Mouse (Mus musculus) midbrain, embryonic 12.5 days (tissue): ENCODE data around the gene Gm42688. TPM values are rescaled to one million over a fixed set of nuclear protein-coding genes. Genes with fewer than 3 reads are reported as not detected.
A peak's percentile ranks its signal among the peaks of the same experiment; 100 is the strongest.

Source experiments
- ATAC-seq: fragments of 200-750 bp; cut with Nextera tagmentation; 2 replicates; pipeline ENCODE4 v1.8.0; 2017; ENCODE audit warnings: low read depth, moderate TSS enrichment, moderate library complexity; ENCODE audit not compliant: low FRiP score
- H3K27ac ChIP-seq: fragments of 300-500 bp; sonication (generic); replicated peaks from 2 replicates; pipeline ENCODE4 v1.5.1; 2016; ENCODE audit warnings: mild to moderate bottlenecking
- H3K27me3 ChIP-seq: fragments of 300-500 bp; sonication (generic); 2 replicates; pipeline ENCODE4 v1.6.1; 2016; ENCODE audit warnings: mild to moderate bottlenecking
- H3K36me3 ChIP-seq: fragments of 300-500 bp; sonication (generic); 2 replicates; pipeline ENCODE4 v1.6.1; 2016
- H3K4me1 ChIP-seq: fragments of 300-500 bp; sonication (generic); 2 replicates; pipeline ENCODE4 v1.6.1; 2016
- H3K4me2 ChIP-seq: fragments of 300-500 bp; sonication (generic); replicated peaks from 2 replicates; pipeline ENCODE4 v1.6.1; 2016; ENCODE audit warnings: mild to moderate bottlenecking, moderate library complexity
- H3K4me3 ChIP-seq: fragments of 300-500 bp; sonication (generic); 2 replicates; pipeline ENCODE4 v1.5.1; 2016; ENCODE audit warnings: mild to moderate bottlenecking
- H3K9ac ChIP-seq: fragments of 300-500 bp; sonication (generic); replicated peaks from 2 replicates; pipeline ENCODE4 v1.6.1; 2016; ENCODE audit warnings: mild to moderate bottlenecking, moderate library complexity
- H3K9me3 ChIP-seq: fragments of 300-500 bp; sonication (generic); 2 replicates; pipeline ENCODE4 v1.6.1; 2016; ENCODE audit warnings: mild to moderate bottlenecking
- WGBS: fragments of 180-500 bp; shearing (Covaris S2); methylation state at CpG from one replicate; pipeline ENCODE4 v1.1.7; 2016; 5-methylcytosine and 5-hydroxymethylcytosine counted together
- polyA plus RNA-seq: library from polyadenylated mRNA; unstranded; fragments of >200 nt; fragmentation: Nextera tagmentation; extraction: Ambion mirVana; gene quantifications from 2 replicates; pipeline ENCODE4 v1.2.1, GENCODE M21; 2016

The Gm42688 gene
- polyA plus RNA-seq, 1 experiment from 2014 or later, result 4.3 TPM

DNA sequence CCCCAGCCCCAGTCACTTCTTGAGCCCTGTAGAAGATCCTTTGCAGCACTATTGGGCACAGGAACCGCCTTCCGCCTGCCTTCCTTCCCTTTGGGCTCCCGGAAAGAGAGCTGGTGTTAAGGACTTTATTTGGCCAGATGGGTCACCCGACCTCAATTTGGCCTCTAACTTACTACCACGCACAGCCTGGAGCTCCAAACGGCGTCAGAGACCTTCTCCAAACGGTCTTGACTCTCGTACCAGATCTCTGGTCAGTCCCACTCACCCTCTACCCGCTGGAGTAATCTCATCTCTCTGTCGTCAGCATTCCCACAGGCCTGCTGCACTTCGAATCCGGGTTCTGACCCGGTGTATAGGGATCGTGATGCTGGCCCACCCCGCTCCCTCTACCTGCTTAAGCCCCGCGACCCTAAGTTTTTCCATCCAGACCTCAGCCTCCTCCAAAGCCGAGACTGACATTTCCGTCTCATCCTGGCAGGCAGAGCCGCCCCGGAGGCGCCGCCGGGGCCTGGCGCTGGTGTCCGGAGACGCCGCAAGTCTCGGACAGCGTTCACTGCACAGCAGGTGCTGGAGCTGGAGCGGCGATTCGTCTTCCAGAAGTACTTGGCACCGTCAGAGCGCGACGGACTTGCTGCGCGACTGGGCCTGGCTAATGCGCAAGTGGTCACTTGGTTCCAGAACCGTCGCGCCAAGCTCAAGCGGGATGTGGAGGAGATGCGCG, 14.1 kb upstream of the Gm42688 start:
- Histone ChIP-seq H3K4me3 (peak overlapping the region; percentile 17; the same call in 1 of the 2 replicates), H3K27me3 (peaks cover 88% of the 10 kb centered on the region), H3K36me3 (no peaks in the 10 kb centered on the region), H3K9me3 (no peaks in the 10 kb centered on the region), H3K4me2 (peak overlapping the region; percentile 18; the same call in 1 of the 2 replicates), H3K27ac (no peak overlapping the region), H3K4me1 (0 out of 2 replicates have a peak, but pooled peaks cover 9% of the 10 kb centered on the region), H3K9ac (no peak overlapping the region)
- WGBS, result under 1% methylated on average over 47 of the region's 47 CpGs
- no peak for ATAC-seq

GRCm38 (mm10) chr6:83087926-83088260, 13.5 kb upstream of the Gm42688 start:
- Histone ChIP-seq H3K27ac (no peak overlapping the region), H3K9me3 (no peaks in the 10 kb centered on the region), H3K36me3 (no peaks in the 10 kb centered on the region), H3K4me2 (0 out of 2 replicates have a peak overlapping the region, but pooled peaks have one; percentile 18), H3K4me3 (peak overlapping the region; percentile 17; the same call in 1 of the 2 replicates), H3K27me3 (peaks cover 88% of the 10 kb centered on the region), H3K4me1 (0 out of 2 replicates have a peak, but pooled peaks cover 9% of the 10 kb centered on the region), H3K9ac (no peak overlapping the region)
- no peak for ATAC-seq
- 5% methylated on average over 9 of the region's 9 CpGs for WGBS

DNA sequence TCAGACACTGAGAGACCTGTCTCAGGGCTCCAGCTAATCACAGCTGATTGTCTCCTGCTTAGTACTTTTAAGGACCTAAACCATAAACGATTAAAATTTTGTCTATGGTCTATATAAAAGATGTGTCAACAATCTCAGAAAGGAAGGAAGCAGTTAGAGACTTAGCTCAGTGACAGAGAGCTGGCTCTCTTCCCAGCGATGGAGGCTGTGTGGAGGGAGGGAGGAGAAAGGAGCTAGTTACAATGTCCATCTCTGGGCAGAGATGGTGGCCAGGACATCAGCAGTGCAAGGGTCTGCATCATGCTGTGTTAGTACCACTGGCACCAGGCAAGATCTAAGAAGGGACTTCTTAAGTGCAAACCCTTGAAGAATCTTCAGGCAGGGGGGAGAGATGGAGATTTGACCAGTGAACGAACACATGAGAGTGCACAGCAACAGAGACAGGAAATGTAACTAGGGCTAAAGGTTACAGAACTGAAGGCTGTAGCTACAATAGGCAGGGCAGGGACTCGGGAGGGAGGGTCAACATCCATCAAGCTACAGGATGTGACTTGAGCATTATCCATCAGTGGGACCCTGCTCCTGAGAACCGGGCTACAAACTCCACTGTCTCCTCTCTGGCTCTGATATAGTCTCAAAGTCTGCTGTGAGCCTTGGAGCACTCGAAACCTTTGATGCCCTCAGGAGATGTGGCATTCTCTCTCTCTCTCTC, 8.8 kb upstream of the Gm42688 start:
- Histone ChIP-seq H3K4me3 (no peak overlapping the region), H3K27ac (no peak overlapping the region), H3K4me1 (no peaks in the 10 kb centered on the region), H3K27me3 (peaks cover 62% of the 10 kb centered on the region), H3K36me3 (no peaks in the 10 kb centered on the region), H3K4me2 (no peak overlapping the region), H3K9ac (no peak overlapping the region), H3K9me3 (no peaks in the 10 kb centered on the region)
- ATAC-seq, result no peak
- WGBS, result 49% methylated on average over 6 of the region's 6 CpGs

GRCm38 (mm10) chr6:83095968-83096367, 5.4 kb upstream of the Gm42688 start:
- no peak overlapping the region for H3K27ac ChIP-seq
- WGBS, result 39% methylated on average over 6 of the region's 6 CpGs

DNA sequence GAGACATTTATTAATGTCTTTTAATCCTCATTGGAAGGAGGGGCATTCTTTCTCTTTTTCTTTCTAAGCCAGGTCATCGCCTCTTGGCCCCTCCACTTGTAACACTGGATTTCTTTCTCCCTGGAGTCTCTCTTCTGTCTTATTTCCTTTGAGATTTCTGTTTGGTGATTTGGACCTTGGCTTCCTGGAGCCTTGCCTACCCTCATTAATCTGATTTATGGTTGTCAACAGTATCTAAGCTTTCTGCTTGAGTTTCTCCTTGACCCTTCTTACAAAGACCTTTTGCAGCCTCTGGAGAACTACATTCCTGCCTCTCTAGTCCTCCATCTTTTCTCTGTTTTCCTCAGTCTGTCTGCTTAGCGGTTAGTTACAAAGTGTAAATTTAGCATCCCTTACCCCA, 3.0 kb upstream of the Gm42688 start:
- Histone ChIP-seq H3K9ac (no peak overlapping the region), H3K9me3 (no peaks in the 10 kb centered on the region), H3K36me3 (no peaks in the 10 kb centered on the region), H3K4me2 (no peak overlapping the region), H3K4me1 (peaks cover 13% of the 10 kb centered on the region), H3K4me3 (no peak overlapping the region), H3K27me3 (peaks cover 37% of the 10 kb centered on the region), H3K27ac (no peak overlapping the region)
- 63% methylated on average over 2 of the region's 2 CpGs for WGBS
- no peak for ATAC-seq

More at GRCm38 (mm10) chr6:83095968-83096367, 5.4 kb upstream of the Gm42688 start:
- Histone ChIP-seq H3K36me3 (no peaks in the 10 kb centered on the region), H3K4me1 (no peaks in the 10 kb centered on the region), H3K4me3 (no peak overlapping the region), H3K9me3 (no peaks in the 10 kb centered on the region), H3K9ac (no peak overlapping the region), H3K4me2 (no peak overlapping the region), H3K27me3 (peaks cover 44% of the 10 kb centered on the region)
- ATAC-seq, result no peak

DNA sequence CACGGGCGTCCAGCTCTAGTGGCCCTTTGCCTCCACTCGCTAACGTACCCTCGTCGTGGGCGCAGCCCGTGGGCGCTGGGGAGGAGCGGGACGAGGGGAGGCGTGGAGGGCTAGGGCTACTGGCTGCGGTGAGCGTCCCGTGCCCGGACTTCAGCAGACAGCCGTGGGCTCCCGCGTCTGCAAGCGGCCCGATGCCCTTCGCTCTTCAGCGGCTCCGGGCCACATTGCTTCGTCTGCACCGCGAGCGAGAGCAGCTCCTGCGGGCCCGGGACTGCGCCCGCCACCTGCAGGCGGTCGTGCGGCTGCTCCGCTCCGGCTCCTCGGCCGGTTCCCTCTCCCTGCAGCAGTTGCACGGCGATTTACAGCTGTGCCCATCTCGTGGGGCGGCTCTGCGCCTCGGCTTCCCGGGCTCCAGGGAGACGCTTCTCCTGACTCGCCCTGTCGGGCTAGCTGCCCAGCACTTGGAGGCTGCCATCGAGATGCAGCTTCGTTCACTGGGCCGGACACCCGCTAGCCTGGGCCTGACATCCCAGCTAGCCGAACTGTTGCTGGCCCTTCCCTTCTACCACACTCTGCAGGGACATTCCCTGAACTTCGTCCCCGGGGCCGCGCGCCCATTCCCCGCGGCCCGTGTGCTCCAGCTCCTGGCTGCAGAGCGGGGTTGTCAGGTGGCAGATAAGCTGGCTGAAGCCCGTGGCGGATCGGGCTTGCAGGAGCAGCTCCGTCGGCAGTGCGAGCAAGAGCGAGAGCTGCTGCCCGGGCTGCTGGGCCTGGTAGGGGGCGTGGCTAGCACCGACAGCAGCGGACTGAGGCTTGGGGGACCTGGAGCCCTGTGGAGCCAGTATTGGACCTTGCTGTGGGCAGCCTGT, 505 bp downstream of the Gm42688 start:
- Histone ChIP-seq H3K27me3 (peaks cover 22% of the 10 kb centered on the region), H3K4me3 (peak overlapping the region; percentile 75), H3K36me3 (0 out of 2 replicates have a peak, but pooled peaks cover 1% of the 10 kb centered on the region), H3K4me2 (peak overlapping the region; percentile 100), H3K9me3 (no peaks in the 10 kb centered on the region), H3K4me1 (peaks cover 14% of the 10 kb centered on the region), H3K9ac (peak overlapping the region; percentile 81), H3K27ac (peak overlapping the region; percentile 81)
- under 1% methylated on average over 74 of the region's 74 CpGs for WGBS
- peak; percentile 82 for ATAC-seq

- Histone ChIP-seq H3K4me3 (peak overlapping the region; percentile 75; the same call in 1 of the 2 replicates), H3K27me3 (peaks cover 22% of the 10 kb centered on the region), H3K9ac (peak overlapping the region; percentile 81; the same call in 1 of the 2 replicates), H3K36me3 (0 out of 2 replicates have a peak, but pooled peaks cover 6% of the 10 kb centered on the region), H3K9me3 (no peaks in the 10 kb centered on the region), H3K4me1 (peaks cover 23% of the 10 kb centered on the region), H3K4me2 (peak overlapping the region; percentile 100), H3K27ac (no peak overlapping the region)
- no peak for ATAC-seq
- WGBS, result 45% methylated on average over 11 of the region's 11 CpGs
Observed at GRCm38 (mm10) chr6:83103130-83103650, 1.8 kb downstream of the Gm42688 start.

GRCm38 (mm10) chr6:83104158-83104557, 2.7 kb downstream of the Gm42688 start:
- H3K9me3 ChIP-seq, result no peaks in the 10 kb centered on the region
- H3K4me1 ChIP-seq, result peaks cover 28% of the 10 kb centered on the region
- peaks cover 22% of the 10 kb centered on the region for H3K27me3 ChIP-seq
- no peak overlapping the region for H3K9ac ChIP-seq
- no peak for ATAC-seq
- 72% methylated on average over 4 of the region's 4 CpGs for WGBS
- H3K27ac ChIP-seq, result no peak overlapping the region
- H3K4me2 ChIP-seq, result no peak overlapping the region
- 0 out of 2 replicates have a peak, but pooled peaks cover 6% of the 10 kb centered on the region for H3K36me3 ChIP-seq
- H3K4me3 ChIP-seq, result no peak overlapping the region

DNA sequence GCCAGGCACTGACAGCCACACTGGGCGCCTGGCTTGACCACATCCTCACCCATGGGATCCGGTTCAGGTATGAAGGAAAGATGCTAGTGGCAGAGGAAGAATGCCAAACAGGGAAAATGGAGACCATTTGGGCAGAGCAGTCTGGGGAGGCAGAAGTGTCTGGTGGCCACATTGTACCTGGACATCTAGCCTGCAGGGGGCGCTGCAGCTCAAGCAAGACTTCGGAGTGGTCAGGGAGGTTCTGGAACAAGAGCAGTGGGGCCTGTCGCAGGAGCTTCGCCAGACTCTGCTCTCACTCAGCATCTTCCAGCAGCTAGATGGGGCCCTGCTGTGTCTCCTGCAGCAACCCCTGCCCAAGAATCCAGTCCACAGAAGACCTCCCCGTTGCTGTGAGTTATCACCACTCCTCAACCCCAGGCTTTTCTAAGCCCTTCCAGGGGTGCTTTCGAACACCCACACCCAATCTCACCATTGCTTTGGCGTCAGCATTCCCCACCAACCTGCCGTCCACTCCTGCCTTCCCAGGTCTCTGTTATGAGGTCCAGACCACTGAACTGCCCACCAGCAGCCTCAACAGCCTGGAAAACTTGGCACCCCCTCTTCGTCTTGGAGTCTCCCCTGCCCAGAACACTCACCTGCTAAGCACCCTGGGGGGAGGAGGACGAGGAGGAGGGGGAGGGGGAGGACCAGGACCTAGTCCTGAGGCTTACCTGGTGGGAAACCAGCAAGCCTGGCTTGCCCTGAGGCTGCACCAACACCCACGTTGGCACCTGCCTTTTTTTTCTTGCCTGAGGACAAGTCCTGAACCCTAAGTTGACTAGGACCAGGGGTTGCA, 6.4 kb downstream of the Gm42688 start:
- Histone ChIP-seq H3K9ac (peak overlapping the region; percentile 86), H3K9me3 (no peaks in the 10 kb centered on the region), H3K4me2 (peak overlapping the region; percentile 87), H3K27ac (peak overlapping the region; percentile 82; the same call in 1 of the 2 replicates), H3K27me3 (peaks cover 8% of the 10 kb centered on the region), H3K36me3 (0 out of 2 replicates have a peak, but pooled peaks cover 6% of the 10 kb centered on the region), H3K4me3 (peak overlapping the region; percentile 87), H3K4me1 (peaks cover 30% of the 10 kb centered on the region)
- 36% methylated on average over 13 of the region's 13 CpGs for WGBS
- ATAC-seq, result peak; percentile 39; the same call in 1 of the 2 replicates

GRCm38 (mm10) chr6:83108762-83109668, 7.6 kb downstream of the Gm42688 start, which contains the start of gene Mrpl53:
TSS of gene Mrpl53 (plus strand) at chr6:83109040.
- peak within 1 kb of the TSS; percentile 87 for H3K4me3 ChIP-seq
- peak within 1 kb of the TSS; percentile 87 for H3K4me2 ChIP-seq
- WGBS, result under 1% methylated on average over 76 of the region's 76 CpGs
- H3K27ac ChIP-seq, result peak within 1 kb of the TSS; percentile 82
- peaks cover 22% of the 10 kb centered on the region for H3K4me1 ChIP-seq
- H3K9me3 ChIP-seq, result no peaks in the 10 kb centered on the region
- peak within 1 kb of the TSS; percentile 86 for H3K9ac ChIP-seq
- peak; percentile 88 for ATAC-seq
- 0 out of 2 replicates have a peak, but pooled peaks cover 6% of the 10 kb centered on the region for H3K36me3 ChIP-seq
- no peaks in the 10 kb centered on the region for H3K27me3 ChIP-seq
